Mouse (Mus musculus): ENCODE measurements at regions not wholly inside any gene's neighbourhood (a gene's known extent, or its start where the extent isn't known, plus 50 kb on each side); places are given as distances from the start of the nearest gene placed in this dataset.

DNA sequence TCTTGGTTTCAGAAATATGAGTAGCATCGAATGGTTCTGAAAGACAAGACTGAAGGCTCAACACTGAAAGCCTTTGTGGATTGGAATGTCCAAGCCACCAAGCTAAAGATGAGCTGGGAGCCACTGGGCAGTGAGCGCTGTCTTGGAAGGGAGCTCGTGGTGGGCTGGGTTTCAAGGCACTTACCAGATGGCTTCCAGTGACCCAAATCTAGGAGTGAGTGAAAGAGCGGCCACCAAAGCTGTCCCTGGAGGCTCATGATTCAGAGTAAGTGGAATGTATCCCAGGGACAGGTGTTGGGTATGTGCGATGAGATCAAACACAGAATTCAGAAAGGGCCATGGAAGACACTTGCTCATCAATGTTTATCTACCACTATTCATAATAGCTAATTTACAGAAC, 68.5 kb upstream of the Map4k3 start:
- TF ChIP-seq CTCF (IDR thresholded peaks at IDR 0.05 in 2 of 3, conservative IDR thresholded peaks at IDR 0.05 in 1 of 3; ENCODE audit: control insufficient read depth in 1 of 3, insufficient read depth in 1 of 3, low read depth in 2 of 3, low read length in 3 of 3, poor library complexity in 1 of 3, severe bottlenecking in 1 of 3) (no peak), TAL1 (IDR thresholded peaks at IDR 0.05; ENCODE audit: low read length) (no peak)

All from MEL (cell line).